22 mouse cellular contexts compared by ENCODE assay signal in genomic region chr8:70900872-70901387, GRCm38 (mm10). TPM values are rescaled to one million over a fixed set of nuclear protein-coding genes. Genes with fewer than 3 reads are reported as not detected.
DNase-seq lines count a peak whose midpoint lies in the region; ATAC-seq and TF ChIP-seq lines count a peak whose summit lies in the region.
"Had no signal": no experiment of that assay in that cellular context is flagged by ENCODE, and none has a peak within 500 bp of the region (broad histone marks: within the 10 kb centered on the region; RNA-seq: fewer than 3 reads in every experiment).

No protein-coding gene starts in this region.

- H3K27ac ChIP-seq in limb, embryonic 13.5 days = no peak overlapping the region
- no peak overlapping the region for H3K27ac ChIP-seq in limb, embryonic 10.5 days
- H3K27ac ChIP-seq in lung, postnatal 0 days (ENCODE audit: low read length) = no peak overlapping the region
- H3K27ac ChIP-seq: embryonic facial prominence, embryonic 13.5 days; forebrain, embryonic 12.5 days; heart, adult 2 months; hindbrain, embryonic 10.5 days; hindbrain, embryonic 14.5 days; intestine, embryonic 15.5 days had no signal

- DNase-seq in adrenal gland, adult 2 months = peak; percentile 55
- DNase-seq in adrenal gland, adult 8-10 months = no peak
- DNase-seq in limb, embryonic 10.5 days (ENCODE audit: low spot score) = no peak
- peak; percentile 59 to 72 for DNase-seq in adrenal gland, postnatal 36 days
- no peak for DNase-seq in kidney, adult 9 months
- DNase-seq in lung, postnatal 0 days (ENCODE audit: low spot score) = no peak
- DNase-seq: cerebellum, adult 2 months; gastrocnemius, postnatal 10 days; heart, adult 2 months had no signal

- TF ChIP-seq EP300 in lung, postnatal 0 days (IDR thresholded peaks at IDR 0.05) = no peak

- no peaks in the 10 kb centered on the region for H3K9me3 ChIP-seq in limb, embryonic 13.5 days
- no peaks in the 10 kb centered on the region for H3K9me3 ChIP-seq in limb, embryonic 10.5 days (replicated peaks)
- H3K9me3 ChIP-seq in lung, postnatal 0 days (ENCODE audit: low read length) = no peaks in the 10 kb centered on the region
- H3K9me3 ChIP-seq: embryonic facial prominence, embryonic 13.5 days; forebrain, embryonic 12.5 days; heart, embryonic 12.5 days; hindbrain, embryonic 10.5 days; intestine, embryonic 15.5 days had no signal

- ATAC-seq in limb, embryonic 13.5 days (ENCODE audit: low FRiP score, low read depth) = no peak
- no peak for ATAC-seq in lung, postnatal 0 days
- ATAC-seq: activated CD4-positive, CD25-positive, alpha-beta regulatory T cell, adult 4 months; forebrain, embryonic 16.5 days; intestine, embryonic 15.5 days; Patski had no signal

- no peak overlapping the region for H3K4me2 ChIP-seq in limb, embryonic 13.5 days (replicated peaks)
- H3K4me2 ChIP-seq in lung, postnatal 0 days (replicated peaks; ENCODE audit: low read depth, low read length) = no peak overlapping the region
- H3K4me2 ChIP-seq: embryonic facial prominence, embryonic 13.5 days; forebrain, embryonic 12.5 days; heart, embryonic 12.5 days; hindbrain, embryonic 14.5 days; intestine, embryonic 15.5 days had no signal

- H3K4me3 ChIP-seq in limb, embryonic 13.5 days = no peak overlapping the region
- H3K4me3 ChIP-seq in limb, embryonic 10.5 days = no peak overlapping the region
- no peak overlapping the region for H3K4me3 ChIP-seq in lung, postnatal 0 days (ENCODE audit: low read depth, low read length)
- H3K4me3 ChIP-seq: embryonic facial prominence, embryonic 13.5 days; forebrain, embryonic 12.5 days; heart, adult 2 months; heart, embryonic 12.5 days; hindbrain, embryonic 10.5 days; intestine, embryonic 15.5 days had no signal

- H3K36me3 ChIP-seq in limb, embryonic 13.5 days = peaks cover 5% of the 10 kb centered on the region; the same call in 1 of the 2 replicates
- H3K36me3 ChIP-seq in limb, embryonic 10.5 days = peaks cover 6% of the 10 kb centered on the region
- H3K36me3 ChIP-seq in lung, postnatal 0 days (ENCODE audit: insufficient read depth, low read length) = no peaks in the 10 kb centered on the region
- H3K36me3 ChIP-seq: forebrain, embryonic 12.5 days; intestine, embryonic 15.5 days had no signal

- peaks cover 21% of the 10 kb centered on the region for H3K4me1 ChIP-seq in limb, embryonic 13.5 days
- peaks cover 28% of the 10 kb centered on the region for H3K4me1 ChIP-seq in limb, embryonic 10.5 days
- H3K4me1 ChIP-seq in lung, postnatal 0 days (ENCODE audit: insufficient read depth, low read depth, low read length) = peaks cover 7% of the 10 kb centered on the region; the same call in 1 of the 2 replicates

- H3K27me3 ChIP-seq in limb, embryonic 13.5 days = 0 out of 2 replicates have a peak, but pooled peaks cover 6% of the 10 kb centered on the region
- H3K27me3 ChIP-seq in limb, embryonic 10.5 days (ENCODE audit: low read depth, poor library complexity, severe bottlenecking) = peaks cover 17% of the 10 kb centered on the region; the same call in 1 of the 2 replicates
- H3K27me3 ChIP-seq in lung, postnatal 0 days (replicated peaks; ENCODE audit: insufficient read depth, low read length) = no peaks in the 10 kb centered on the region
- H3K27me3 ChIP-seq: CH12.LX, Patski had no signal

- peak overlapping the region; percentile 39; the same call in 1 of the 2 replicates for H3K9ac ChIP-seq in limb, embryonic 13.5 days
- H3K9ac ChIP-seq in lung, postnatal 0 days (replicated peaks; ENCODE audit: low read depth) = no peak overlapping the region
- H3K9ac ChIP-seq: embryonic facial prominence, embryonic 13.5 days; forebrain, embryonic 12.5 days; heart, embryonic 12.5 days; hindbrain, embryonic 14.5 days; intestine, embryonic 15.5 days had no signal

- 60% methylated on average over 2 of the region's 2 CpGs for WGBS in limb, embryonic 13.5 days
- 87% methylated on average over 2 of the region's 2 CpGs for WGBS in limb, embryonic 10.5 days
- 64% methylated on average over 2 of the region's 2 CpGs for WGBS in lung, postnatal 0 days

- no peak for TF ChIP-seq CTCF in lung, postnatal 0 days (IDR thresholded peaks at IDR 0.05)

RNA-seq across cellular contexts. Expression of gene Rpl18a, which starts 3.7 kb away (rescaled TPM):
- 1,000 to 10,000 TPM; 1,392 to 1,465 TPM for total RNA-seq in adrenal gland, adult 2 months (2021)
- polyA plus RNA-seq in adrenal gland, adult 2 months (2012; rRNA removed) = 4,067 and 4,322 TPM in 2 replicates
- total RNA-seq in adrenal gland, adult 8-10 months (2022) = 1,000 to 10,000 TPM; 1,169 to 1,386 (median 1,259) TPM
- 4,263 and 4,460 TPM in 2 replicates for polyA plus RNA-seq in limb, embryonic 13.5 days (2015; fragmentation: Nextera tagmentation; extraction: Ambion mirVana)
- 3,636 and 3,729 TPM in 2 replicates for polyA plus RNA-seq in limb, embryonic 10.5 days (2016; fragmentation: Nextera tagmentation; extraction: Ambion mirVana)
- 1,000 to 10,000 TPM; 1,312 to 1,373 TPM for total RNA-seq in adrenal gland, postnatal 36 days (2021)
- polyA plus RNA-seq in lung, postnatal 0 days (2015; fragmentation: Nextera tagmentation; extraction: Ambion mirVana) = 3,759 and 4,424 TPM in 2 replicates

RNA-seq across cellular contexts. Expression of gene Map1s, which starts 4.8 kb away (rescaled TPM):
- total RNA-seq in adrenal gland, adult 2 months (2021) = 10 to 100 TPM; 30.7 to 35.6 TPM
- polyA plus RNA-seq in adrenal gland, adult 2 months (2012; rRNA removed) = 100 and 105 TPM in 2 replicates
- total RNA-seq in adrenal gland, adult 8-10 months (2022) = 10 to 100 TPM; 35.7 to 54.1 (median 50.0) TPM
- polyA plus RNA-seq in limb, embryonic 13.5 days (2015; fragmentation: Nextera tagmentation; extraction: Ambion mirVana) = 52.8 and 57.8 TPM in 2 replicates
- polyA plus RNA-seq in limb, embryonic 10.5 days (2016; fragmentation: Nextera tagmentation; extraction: Ambion mirVana) = 67.8 and 71.4 TPM in 2 replicates
- total RNA-seq in adrenal gland, postnatal 36 days (2021) = 10 to 100 TPM; 25.6 to 42.0 TPM
- 22.7 and 25.5 TPM in 2 replicates for polyA plus RNA-seq in lung, postnatal 0 days (2015; fragmentation: Nextera tagmentation; extraction: Ambion mirVana)

RNA-seq across cellular contexts. Expression of gene Slc5a5, which starts 8.4 kb away (rescaled TPM):
- total RNA-seq in adrenal gland, adult 2 months (2021) = under 1 TPM in 1 of 2 experiments, not detected in 1; 0.10 TPM
- 0.12 and 0.26 TPM in 2 replicates for polyA plus RNA-seq in adrenal gland, adult 2 months (2012; rRNA removed)
- total RNA-seq in adrenal gland, adult 8-10 months (2022) = not detected
- 0.39 and 0.45 TPM in 2 replicates for polyA plus RNA-seq in limb, embryonic 13.5 days (2015; fragmentation: Nextera tagmentation; extraction: Ambion mirVana)
- 0.16 and 0.23 TPM in 2 replicates for polyA plus RNA-seq in limb, embryonic 10.5 days (2016; fragmentation: Nextera tagmentation; extraction: Ambion mirVana)
- not detected for total RNA-seq in adrenal gland, postnatal 36 days (2021)
- polyA plus RNA-seq in lung, postnatal 0 days (2015; fragmentation: Nextera tagmentation; extraction: Ambion mirVana) = 0.12 and 0.13 TPM in 2 replicates
- total RNA-seq: gastrocnemius, postnatal 4 days; heart, adult 2 months; heart, postnatal 25 days had no signal
- polyA plus RNA-seq: activated CD4-positive, CD25-positive, alpha-beta regulatory T cell, adult 4 months had no signal

RNA-seq across cellular contexts. Expression of gene Ccdc124, which starts 27.2 kb away (rescaled TPM):
- total RNA-seq in adrenal gland, adult 2 months (2021) = 10 to 100 TPM; 65.0 TPM
- 52.5 and 58.3 TPM in 2 replicates for polyA plus RNA-seq in adrenal gland, adult 2 months (2012; rRNA removed)
- 10 to 100 TPM; 48.5 to 68.7 (median 51.3) TPM for total RNA-seq in adrenal gland, adult 8-10 months (2022)
- polyA plus RNA-seq in limb, embryonic 13.5 days (2015; fragmentation: Nextera tagmentation; extraction: Ambion mirVana) = 113 and 117 TPM in 2 replicates
- 174 and 187 TPM in 2 replicates for polyA plus RNA-seq in limb, embryonic 10.5 days (2016; fragmentation: Nextera tagmentation; extraction: Ambion mirVana)
- total RNA-seq in adrenal gland, postnatal 36 days (2021) = 10 to 100 TPM; 54.7 to 57.2 TPM
- 63.7 and 68.5 TPM in 2 replicates for polyA plus RNA-seq in lung, postnatal 0 days (2015; fragmentation: Nextera tagmentation; extraction: Ambion mirVana)

RNA-seq across cellular contexts. Expression of gene Kcnn1, which starts 37.9 kb away (rescaled TPM):
- total RNA-seq in adrenal gland, adult 2 months (2021) = 1 to 10 TPM; 1.6 to 5.0 TPM
- 10.0 and 12.9 TPM in 2 replicates for polyA plus RNA-seq in adrenal gland, adult 2 months (2012; rRNA removed)
- total RNA-seq in adrenal gland, adult 8-10 months (2022) = 1 to 10 TPM; 4.2 to 4.7 (median 4.4) TPM
- 2.9 and 4.3 TPM in 2 replicates for polyA plus RNA-seq in limb, embryonic 13.5 days (2015; fragmentation: Nextera tagmentation; extraction: Ambion mirVana)
- polyA plus RNA-seq in limb, embryonic 10.5 days (2016; fragmentation: Nextera tagmentation; extraction: Ambion mirVana) = 2.8 and 4.0 TPM in 2 replicates
- 1 to 10 TPM; 2.3 to 4.0 TPM for total RNA-seq in adrenal gland, postnatal 36 days (2021)
- 0.24 and 0.25 TPM in 2 replicates for polyA plus RNA-seq in lung, postnatal 0 days (2015; fragmentation: Nextera tagmentation; extraction: Ambion mirVana)
- polyA plus RNA-seq: activated CD4-positive, CD25-positive, alpha-beta regulatory T cell, adult 4 months had no signal

Comparison
In these comparisons a context has a peak if more than half of its experiments do, and no peak if none do; other contexts are left out.
1. DNase-seq: peak in adrenal gland, adult 2 months (single experiment) and adrenal gland, postnatal 36 days (2 of 2); none in adrenal gland, adult 8-10 months (single experiment), limb, embryonic 10.5 days (single experiment), kidney, adult 9 months (single experiment) and lung, postnatal 0 days (single experiment).